Mouse (Mus musculus): ENCODE data around the gene Il1r1.
A peak's percentile ranks its signal among the peaks of the same experiment; 100 is the strongest.

Il1r1 gene

DNA sequence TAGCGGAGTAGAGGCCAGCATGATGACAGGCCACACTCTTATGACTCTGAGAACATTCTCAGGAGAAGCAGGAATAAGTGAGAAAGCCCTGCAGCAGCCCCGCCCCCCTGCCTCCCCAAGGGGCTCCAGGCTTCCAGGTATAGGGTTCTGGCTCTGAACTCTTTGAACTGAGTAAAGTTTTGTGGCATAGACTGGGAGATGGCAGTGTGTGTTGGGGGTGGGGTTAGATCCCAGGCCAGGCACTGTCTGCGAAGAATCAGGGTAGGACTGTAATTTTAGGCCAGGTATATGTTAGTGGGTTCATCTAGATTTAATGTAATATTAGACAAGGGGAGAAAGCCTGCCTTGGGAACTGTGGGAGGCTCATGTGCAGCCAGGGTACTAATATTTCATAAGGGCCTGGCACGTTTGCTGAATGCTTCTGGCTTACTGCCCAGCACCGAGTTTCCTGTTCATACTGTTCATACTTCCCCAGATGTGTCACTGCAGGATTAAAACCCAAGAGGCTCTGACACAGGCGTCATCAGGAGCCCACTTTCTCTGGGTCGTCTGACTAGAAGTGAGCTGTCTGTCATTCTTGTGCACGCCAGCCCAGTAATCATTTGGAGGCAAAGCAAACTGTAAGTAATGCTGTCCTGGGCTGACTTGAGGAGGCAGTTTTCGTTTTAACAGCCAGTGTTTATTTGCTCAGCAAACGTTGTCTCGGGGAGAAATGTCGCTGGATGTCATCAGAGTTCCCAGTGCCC lies at the start of gene Il1r1:
TSS of gene Il1r1 (plus strand) at position 542 of the 746 bp plus-strand sequence.
- DNase-seq (ENCODE audit: low read depth): peak; percentile 96

DNA sequence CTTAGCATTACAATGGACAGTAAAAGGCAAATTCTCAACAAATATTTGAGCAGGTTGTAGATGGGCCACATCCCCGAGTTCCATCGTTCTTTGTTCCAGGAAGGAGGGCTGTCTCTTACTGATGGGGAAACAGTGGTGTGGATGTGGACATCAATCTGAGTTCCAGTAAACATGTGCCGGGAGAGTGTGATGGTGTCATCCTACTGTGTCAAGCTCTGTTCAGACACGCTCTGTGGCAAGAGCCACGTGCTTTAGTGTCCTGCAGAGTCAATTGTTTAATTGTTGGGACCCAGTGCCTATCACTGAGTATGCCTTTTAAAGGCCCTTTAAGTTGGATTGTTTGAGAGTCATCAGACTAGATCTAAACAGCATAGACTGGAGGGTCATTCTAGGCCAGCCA lies 49.8 kb upstream of the Il1r1 start:
- no peak for DNase-seq (ENCODE audit: low read depth)

DNA sequence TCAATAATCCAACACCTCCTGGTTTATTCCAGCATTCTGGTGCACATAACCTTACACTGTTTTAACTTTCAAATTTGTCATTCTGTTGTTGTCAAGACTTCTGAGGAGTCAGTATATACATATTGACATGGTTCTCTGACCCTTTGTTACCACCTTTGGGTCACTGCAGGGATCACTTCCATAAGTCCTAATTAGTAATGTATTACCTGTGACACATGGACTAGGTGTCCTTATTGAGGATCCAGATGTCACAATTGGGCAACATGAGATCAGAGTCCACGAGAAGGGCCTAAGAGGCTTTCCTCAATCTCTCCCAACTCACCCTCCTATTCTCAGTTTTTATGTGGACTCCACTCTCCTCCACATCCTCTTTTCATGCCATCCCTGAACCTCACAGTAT lies 49.1 kb upstream of the Il1r1 start:
- no peak for DNase-seq (ENCODE audit: low read depth)

DNA sequence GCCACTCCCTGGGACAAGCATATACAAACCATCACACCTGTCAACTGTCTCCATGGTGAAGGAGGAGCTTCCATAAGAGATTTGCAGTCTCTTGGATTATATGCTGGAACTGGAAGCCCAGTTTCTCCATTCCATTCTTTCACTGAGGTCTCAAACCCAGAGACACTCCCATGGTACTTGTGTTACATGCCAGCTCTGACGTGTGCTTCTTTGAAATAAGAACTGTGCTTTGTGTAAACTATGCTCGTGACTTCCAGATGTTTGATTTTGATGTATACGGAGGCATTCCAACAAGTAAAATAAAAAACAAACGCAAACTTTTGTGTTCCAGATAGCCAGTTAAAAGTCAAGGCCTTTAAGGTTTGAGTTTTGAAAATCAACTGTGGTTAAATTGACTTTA lies 45.8 kb upstream of the Il1r1 start:
- peak; percentile 72 for DNase-seq (ENCODE audit: low read depth)

DNA sequence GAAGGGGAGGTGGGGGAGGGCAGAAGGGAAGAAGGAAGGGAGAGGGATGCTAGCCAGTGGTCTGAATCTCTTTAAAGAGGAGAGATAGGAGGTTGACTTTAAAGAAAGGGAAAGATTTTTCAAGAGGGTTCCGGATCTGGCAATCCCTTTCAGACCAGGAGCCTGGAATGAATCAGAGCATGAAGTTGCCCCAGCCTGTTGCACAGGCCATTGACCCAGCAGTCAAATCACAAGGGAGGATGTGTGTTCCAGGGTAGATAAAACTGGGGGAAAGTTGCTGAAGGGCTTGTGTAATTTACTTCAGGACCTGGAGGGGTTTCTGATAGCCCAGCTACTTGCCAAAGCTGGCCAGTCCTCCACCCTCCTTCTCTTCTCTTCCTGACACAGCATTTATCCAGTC lies 45.4 kb upstream of the Il1r1 start:
- peak; percentile 67 for DNase-seq (ENCODE audit: low read depth)

DNA sequence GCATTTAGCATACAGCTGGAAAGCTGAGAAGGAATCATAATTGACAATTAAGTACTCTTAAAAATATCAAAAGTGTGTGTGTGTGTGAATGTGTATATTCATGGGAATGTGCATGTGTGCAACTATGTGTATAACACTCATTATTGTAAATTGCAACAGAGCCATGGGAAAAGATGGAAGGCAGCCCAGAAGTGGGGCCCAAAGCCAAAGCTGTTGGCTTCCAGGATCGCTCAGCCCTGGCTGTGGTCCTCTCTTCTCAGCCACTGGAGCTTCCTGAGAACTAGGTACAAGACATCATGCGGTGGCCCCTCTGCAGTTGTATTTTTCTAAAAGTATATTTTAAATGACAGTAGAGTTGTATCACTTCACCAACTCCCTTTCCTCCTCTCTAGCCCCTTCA lies 44.0 kb upstream of the Il1r1 start:
- peak; percentile 83 for DNase-seq (ENCODE audit: low read depth)

DNA sequence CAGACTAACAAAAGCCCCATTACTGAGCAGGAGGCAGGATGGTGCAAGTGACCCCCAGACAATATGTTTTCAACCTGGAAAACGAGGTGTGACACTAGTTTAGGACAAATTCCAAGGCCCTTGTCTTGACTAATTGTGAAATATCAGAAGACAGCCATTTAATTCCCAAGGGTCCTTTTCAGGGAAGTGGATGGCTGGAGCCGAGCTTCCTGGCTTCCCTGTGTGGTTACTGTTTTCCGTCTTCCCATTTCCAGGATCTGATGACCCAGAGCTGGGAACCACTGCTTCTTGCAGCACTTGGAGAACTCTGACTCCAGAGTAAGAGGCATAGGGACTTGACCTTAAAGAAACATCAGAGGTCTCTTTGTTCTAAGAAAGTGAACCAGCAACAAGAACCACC lies 43.2 kb upstream of the Il1r1 start:
- no peak for DNase-seq (ENCODE audit: low read depth)

DNA sequence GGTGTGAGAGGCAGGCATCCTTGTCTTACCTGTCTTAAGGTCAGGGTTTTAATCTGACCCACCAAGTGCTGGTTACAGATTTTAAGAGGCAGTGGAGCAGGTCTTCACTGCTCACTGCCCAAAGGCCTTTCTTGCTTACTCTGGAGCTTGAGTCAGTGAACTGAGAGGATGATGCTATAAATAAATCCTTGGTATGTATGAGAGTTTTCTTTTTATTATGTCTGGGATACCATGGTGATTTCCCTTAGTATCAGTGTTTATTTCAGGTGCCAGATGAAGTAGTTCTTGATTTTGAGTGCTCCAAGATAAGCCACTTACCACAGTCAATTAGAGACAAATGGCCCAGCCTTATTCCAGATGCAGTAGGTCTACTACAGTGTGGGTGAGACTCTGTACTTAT lies 41.5 kb upstream of the Il1r1 start:
- DNase-seq (ENCODE audit: low read depth): peak; percentile 40

DNA sequence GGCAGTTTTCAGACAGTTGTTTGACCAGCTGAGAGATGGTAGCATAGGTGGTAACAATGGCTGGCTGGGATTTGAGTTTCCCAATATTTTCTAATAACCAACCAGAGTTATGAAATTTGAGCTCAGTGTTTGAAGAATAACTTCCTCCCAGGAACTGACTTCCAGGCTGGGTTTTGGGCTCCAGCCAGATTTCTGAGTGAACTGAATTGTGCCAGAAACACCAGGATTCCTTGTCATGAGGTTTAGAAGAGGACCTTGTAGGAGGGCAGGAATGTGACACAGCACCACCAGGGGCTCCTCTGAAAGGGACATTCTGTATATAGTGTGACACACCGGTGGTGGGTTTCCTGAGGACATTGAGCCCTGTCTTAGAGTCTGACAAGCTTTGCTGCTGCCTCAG lies 36.9 kb upstream of the Il1r1 start:
- peak; percentile 87 for DNase-seq (ENCODE audit: low read depth)

DNA sequence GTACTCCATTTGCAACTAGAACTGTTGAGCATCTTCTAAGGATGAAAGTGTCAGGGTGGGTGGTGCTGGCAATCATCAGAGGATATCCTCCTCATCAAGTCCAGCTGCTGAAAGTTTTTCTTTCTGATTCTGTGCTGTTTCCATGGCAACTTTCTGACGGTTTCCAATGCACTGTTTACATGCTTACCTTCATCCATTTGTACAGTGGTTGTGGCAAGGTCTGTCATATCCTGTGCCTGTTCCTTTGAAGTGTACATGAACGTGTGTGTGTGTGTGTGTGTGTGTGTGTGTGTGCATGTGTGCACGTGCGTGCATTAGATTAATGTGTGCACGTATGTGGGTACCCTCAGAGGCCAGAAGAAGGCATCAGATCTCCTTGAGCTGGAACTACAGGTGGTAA lies 34.9 kb upstream of the Il1r1 start:
- DNase-seq (ENCODE audit: low read depth): no peak

DNA sequence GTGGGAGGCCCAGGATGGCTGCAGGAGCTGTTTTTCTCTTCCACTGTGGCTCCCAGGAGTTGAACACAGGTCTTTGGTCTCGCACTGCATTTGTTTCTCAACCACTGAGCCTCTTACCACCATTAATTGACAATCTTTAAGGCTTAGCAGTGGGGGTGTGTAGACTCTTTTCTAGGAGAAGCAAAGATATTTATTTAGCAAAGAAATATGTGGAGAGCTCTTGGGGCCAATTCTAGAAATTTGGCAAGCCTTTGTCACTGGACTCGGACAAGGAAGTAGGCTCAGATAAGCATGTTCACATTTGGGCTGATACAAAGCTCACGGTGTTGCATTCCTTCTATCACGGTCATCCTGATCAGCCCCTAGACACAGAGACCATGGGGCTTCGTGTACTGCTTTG lies 34.0 kb upstream of the Il1r1 start:
- DNase-seq (ENCODE audit: low read depth): no peak

DNA sequence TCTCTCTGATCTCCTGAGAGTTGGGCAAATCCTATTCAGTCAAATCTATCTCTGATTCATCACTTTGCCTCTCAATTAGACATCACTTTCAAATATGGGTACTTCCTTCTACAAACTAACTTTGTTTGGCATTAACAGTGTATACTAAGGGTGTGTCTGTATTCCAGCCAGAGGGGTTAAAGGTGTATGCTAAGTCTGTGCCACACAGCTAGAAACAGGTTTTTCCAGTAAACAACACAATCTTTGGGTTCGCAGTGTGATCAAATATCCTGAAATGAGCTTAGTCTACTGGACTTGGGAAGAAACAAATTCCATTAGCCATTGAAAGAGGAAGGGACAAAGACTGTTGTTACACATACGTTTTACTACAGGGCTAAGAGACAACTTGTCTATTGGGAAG lies 30.6 kb upstream of the Il1r1 start:
- DNase-seq (ENCODE audit: low read depth): no peak

DNA sequence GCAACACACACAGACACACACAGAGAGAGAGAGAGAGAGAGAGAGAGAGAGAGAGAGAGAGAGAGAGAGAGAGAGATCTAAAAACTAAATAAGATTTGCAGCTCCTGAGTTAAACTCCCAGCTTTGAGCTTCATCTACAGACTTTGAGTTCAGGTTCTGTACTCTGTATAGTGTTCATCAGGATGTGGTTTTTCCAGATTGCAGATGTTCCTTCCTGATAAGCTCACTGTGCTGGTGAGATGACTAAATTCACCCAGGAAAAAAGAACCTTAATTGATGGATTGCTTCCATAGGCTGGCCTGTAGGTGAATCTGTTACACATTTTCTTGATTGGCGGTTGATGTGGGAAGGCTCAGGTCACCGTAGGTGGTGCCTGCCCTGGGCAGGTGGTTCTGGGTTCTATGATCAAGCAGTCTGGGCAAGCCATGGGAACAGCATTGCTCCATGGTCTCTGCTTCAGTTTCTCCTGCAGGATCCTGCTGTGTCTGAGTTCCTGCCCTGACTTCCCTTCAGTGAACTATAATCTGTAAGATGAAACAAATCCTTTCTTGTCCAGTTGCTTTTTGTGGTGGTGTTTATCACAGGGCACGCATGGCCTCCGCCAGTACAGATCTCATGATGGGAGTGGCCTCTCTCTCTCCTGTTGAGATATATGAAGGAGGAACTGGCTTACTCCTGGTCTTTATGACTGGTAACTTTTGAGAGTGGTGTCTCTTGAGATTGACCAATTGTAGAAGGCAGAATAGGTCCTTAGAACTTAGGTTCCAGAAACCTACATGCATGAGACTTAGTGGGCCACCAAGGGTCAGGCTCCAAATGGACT lies 11.3 kb upstream of the Il1r1 start:
- DNase-seq (ENCODE audit: low read depth): no peak

DNA sequence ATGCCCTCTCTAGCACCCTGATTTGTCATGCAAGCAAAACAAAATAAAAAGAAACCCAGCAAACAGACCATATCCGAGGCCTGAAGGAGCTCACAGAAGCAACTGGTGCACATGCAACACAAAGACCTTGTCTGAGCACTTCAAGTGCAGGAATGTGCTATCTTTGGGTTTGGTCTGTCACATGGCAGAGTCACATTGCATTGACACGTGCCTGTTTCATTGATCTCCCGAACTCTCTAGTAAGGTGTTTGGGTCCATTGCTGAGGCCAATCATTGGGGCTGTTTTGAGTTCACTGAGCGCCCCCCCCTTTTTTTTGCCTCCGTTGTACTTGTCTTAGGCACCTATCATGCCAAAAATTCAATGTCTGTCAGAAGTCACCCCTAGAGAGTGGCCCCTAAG lies 7.4 kb upstream of the Il1r1 start:
- DNase-seq (ENCODE audit: low read depth): no peak

DNA sequence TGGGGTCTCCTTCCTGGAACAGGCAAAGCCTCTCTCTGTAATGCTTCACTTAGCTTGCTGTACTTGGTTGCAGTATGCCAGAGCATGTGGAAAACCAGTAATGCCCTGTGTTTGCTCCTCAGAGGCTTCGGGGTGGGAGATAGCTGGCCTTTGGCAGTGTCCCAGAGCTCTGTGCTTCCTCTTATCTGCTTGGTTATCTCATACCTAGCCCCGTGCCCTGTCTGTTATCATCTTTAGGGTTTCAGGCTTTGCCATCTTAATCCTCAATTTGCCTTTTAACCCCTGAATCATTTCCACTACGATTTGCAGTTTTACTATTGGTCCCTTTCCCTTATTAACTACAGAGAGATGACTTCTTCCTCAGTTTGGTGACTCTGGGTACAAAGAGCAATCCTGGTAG lies 6.3 kb upstream of the Il1r1 start:
- no peak for DNase-seq (ENCODE audit: low read depth)

DNA sequence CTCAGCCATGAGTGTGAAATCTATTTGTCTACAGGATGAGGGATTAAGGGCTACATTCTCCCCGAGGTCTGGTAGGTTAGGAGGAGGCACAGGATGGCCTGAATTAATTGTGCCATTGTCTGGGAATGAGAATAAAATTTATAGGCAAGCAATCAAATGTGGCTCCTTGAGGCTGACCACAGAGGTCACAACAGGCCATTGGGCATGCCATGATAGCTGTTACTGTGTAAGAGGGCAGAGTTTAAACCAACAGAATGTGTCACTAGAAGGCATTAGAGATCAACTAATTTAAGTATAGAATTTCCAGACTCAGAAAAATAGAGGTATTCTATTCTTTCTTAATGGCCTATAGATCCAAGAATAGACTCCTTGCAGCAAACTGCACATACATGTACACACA lies 4.3 kb upstream of the Il1r1 start:
- DNase-seq (ENCODE audit: low read depth): no peak

DNA sequence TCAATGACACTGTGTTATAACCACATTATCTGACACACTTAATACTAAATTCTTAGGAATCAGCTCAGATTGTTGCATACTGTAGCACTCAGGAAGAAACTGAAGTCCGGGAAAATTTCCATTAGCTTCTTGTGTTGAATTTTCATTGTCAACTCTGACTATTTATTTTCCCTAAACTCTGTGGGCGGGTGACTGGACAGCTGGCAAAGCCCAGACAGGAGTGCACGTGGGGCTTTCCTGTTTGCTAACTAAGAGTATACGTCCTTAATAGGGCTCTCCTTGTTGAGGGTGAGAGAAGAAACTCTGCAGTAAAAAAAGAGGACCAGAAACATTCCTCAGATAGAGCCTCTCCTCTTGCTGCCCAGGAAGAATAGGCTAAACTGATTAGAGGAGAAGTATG lies 3.0 kb upstream of the Il1r1 start:
- peak; percentile 56 for DNase-seq (ENCODE audit: low read depth)

DNA sequence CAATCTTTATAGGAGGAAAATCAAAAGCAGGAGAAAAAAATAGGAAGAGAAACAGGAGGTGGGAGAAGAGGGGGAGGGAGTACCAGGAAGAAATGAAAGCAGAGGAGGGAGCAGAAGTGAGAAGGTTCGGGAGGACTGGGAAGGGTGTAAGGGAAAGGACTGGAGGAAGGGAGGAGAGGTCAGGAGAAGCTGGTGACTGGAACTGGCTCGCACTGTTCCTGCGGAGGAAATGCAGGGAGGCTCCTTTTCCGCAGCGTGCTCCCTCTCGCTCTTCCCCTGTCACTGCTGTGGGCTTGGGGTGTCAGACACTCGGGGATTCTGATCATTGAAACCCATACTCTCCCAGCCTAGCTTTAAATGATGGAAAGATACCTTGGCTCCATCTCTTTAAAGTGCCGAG lies 2.2 kb upstream of the Il1r1 start:
- no peak for DNase-seq (ENCODE audit: low read depth)

DNA sequence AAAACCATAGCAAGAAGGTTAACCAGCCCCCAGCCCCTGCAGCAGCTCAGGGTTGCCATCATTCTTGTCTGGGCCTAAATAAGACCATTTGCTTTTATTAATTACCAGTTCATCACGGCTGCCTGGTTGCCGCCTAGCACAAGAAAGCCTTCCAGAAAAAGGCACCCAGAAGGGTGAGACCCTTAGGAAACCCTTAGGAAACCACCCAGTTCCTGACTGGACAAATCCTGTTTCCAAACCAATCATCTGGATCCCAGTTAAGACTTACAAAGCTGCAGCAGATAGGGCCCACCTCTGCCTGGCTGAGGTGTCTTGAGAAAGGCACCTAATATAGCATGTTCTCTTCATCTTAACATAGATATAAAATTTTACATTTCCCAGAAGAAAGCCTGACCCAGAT lies 1.3 kb upstream of the Il1r1 start:
- DNase-seq (ENCODE audit: low read depth): no peak

DNA sequence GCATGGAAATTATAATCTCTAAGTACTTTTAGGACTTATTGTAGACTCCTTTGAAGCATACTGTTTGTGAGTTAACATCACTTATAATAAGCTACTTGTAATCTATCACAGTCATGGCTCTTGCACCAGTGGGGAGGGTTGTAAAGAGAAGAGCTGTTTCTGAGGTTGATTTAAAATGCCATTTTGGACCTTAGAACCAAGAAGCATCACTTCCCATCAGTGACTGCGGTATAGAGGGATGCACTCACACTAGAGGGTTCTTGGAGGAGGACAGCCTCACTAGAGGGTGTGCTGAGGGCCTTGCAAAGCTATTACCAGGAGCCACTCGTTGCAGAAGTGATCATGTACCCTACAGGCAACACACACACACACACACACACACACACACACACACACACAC lies 700 bp downstream of the Il1r1 start:
- peak; percentile 56 for DNase-seq (ENCODE audit: low read depth)

DNA sequence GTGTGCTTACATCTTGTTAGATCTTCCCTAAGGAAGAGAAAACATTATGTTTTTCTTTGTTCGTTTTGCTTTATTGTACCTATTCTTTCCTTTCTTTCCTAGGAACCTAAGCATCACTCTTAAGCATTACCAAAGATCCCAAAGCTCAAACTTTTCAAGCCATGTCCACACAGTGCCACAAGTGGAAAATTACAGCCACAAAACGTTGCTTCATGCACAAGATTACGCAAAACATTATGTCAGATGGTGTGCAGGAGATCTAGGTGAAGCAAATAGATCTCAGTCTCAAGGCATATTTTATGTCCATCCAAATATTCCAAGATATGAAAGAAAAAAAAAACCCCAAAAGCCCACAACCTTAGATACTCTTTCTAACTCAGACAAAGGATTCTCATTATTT lies 4.2 kb downstream of the Il1r1 start:
- peak; percentile 44 for DNase-seq (ENCODE audit: low read depth)

DNA sequence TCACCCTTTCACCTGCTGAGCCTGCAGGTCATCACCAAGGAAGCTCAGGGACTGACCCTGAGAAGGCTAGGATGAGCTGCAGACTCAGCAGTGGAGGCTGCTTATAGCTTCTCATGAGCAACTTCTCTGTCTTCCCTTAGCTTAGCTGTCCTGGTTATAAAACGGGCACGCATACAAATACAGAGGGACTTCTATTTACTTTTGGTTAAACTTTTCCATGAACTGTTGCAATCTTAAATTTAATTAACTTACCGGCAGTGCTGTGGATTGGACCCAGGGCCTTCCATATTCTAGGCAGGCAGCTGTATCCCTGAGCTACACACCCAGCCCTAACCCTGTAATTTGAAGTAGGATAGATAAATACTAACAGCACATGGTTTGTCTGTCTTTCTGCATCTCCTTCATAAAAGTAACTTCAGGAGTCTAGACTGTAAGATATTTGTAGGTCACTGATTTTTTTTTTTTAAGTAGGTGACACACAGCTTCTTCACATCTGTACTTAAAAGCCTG lies 4.9 kb downstream of the Il1r1 start:
- DNase-seq (ENCODE audit: low read depth): no peak

DNA sequence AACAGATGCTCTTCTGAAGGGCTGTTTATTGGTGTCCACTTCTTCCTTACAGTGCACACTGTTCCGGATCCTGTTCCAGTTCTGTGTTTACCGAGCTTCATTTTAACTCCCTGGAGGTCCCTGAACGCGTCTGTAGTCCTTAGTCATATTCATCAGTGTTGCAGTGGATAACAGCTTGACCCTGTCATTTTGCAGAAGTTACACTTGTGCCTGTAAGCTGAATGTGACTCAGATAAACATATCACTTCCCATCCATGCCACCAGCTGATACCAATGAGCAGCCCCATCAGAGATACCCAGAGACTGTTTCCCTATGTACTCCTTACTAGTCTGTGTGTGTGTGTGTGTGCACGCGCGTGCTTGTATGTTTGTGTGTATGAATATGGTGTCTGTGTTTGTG lies 5.5 kb downstream of the Il1r1 start:
- no peak for DNase-seq (ENCODE audit: low read depth)

DNA sequence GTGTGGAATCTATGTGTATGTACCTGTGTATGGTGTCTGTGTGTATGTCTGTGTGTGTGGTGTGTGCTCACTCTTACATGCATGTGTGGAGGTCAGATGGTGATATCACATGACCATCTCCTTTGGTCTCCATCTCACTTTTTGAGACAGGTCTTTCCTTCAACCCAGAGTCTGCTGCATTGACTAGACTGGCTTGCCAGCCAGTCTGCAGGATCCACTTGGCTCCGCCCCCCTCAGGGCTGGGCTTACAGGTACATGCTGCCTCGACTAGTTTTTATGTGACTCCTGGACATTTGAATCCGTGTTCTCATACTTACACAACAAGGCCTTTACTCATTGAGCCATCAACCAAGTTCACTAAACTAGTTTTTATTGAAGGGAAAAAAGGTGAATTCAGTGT lies 6.2 kb downstream of the Il1r1 start:
- DNase-seq (ENCODE audit: low read depth): no peak
